Mouse (Mus musculus): ENCODE measurements around the gene Olfr1303.

DNA sequence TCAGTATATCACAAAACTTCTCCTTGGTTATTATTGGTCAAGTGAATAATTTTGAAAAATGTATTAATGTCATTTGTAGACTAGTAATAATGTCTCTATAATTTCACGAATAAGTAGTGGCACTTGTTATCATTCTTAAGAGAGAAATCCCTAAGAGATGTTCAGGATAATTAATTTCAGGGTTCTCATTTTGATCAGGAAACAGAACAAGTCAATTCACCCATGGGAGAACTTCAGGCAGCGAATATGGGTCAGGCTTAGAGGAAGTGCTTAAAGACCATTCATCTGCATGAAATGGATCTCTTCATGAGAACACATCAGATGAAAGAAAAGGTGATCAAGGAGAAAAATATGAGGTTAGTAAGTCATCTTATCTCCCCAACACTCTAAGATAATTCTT, 43.0 kb downstream of the Olfr1303 start, which contains the start of gene Olfr1302:
- TF ChIP-seq CTCF (IDR thresholded peaks at IDR 0.05; ENCODE audit: borderline replicate concordance, insufficient read depth, low read length) (no peak), POLR2A (IDR thresholded peaks at IDR 0.05; ENCODE audit: low read depth, low read length) (no peak)

All from embryonic fibroblast, embryonic 13.5 days (primary cell).